Mouse (Mus musculus): ENCODE measurements around the gene Tmc8. TPM values are rescaled to one million over a fixed set of nuclear protein-coding genes. Genes with fewer than 3 reads are reported as not detected.

Gene Tmc8
- polyA plus RNA-seq, 1 experiment from 2014 or later: 6.0 TPM

- H3K4me2 ChIP-seq (ENCODE audit: low read depth, low read length): no peak within 1 kb of the TSS
- no peaks in the 10 kb centered on the region for H3K9me3 ChIP-seq (replicated peaks; ENCODE audit: control insufficient read depth, low read length)
- H3K36me3 ChIP-seq (ENCODE audit: control insufficient read depth, insufficient read depth): no peaks in the 10 kb centered on the region
- no peaks in the 10 kb centered on the region for H3K27me3 ChIP-seq (ENCODE audit: control insufficient read depth, insufficient read depth, low read length)
- H3K27ac ChIP-seq (ENCODE audit: low read length): peak within 1 kb of the TSS; percentile 36; the same call in 1 of the 2 replicates
- no peak within 1 kb of the TSS; the same call in 1 of the 2 replicates for H3K9ac ChIP-seq (ENCODE audit: low read length)
- no peak within 1 kb of the TSS for H3K4me3 ChIP-seq (ENCODE audit: low read length)
- 41% methylated on average over 9 of the region's 9 CpGs for WGBS
- no peak for ATAC-seq (replicated peaks; ENCODE audit: extremely low read depth, insufficient read depth, low FRiP score)
- H3K4me1 ChIP-seq (ENCODE audit: control insufficient read depth, insufficient read depth, low read length): peaks cover 9% of the 10 kb centered on the region
These were observed 15.8 kb downstream of the Tmc8 start, which contains the start of gene 6030468B19Rik for GRCm38 (mm10) chr11:117797511-117798159. 6030468B19Rik (plus strand) TSS chr11:117797660.

DNA sequence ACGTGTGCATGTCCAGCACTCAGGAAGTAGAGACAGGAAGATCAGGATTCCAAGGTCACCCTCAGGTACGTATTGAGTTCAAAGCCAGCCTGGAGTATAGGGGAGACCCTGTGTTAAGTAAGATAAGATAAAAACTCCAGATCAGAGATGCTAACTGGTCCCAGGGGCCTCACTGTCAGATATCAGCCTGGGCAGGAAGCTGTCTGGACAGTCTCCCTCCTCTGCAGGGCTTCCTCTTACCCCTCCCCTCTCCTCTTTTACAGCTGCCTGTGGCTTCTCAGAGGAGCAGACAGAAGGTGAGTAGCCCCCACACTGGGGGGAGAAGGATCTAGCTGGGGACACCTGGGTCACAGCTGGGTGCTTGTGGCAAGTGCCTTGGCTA, 16.3 kb downstream of the Tmc8 start:
- WGBS: 23% methylated on average over 2 of the region's 2 CpGs
- peaks cover 8% of the 10 kb centered on the region for H3K4me1 ChIP-seq (ENCODE audit: control insufficient read depth, insufficient read depth, low read length)
- H3K4me2 ChIP-seq (ENCODE audit: low read depth, low read length): no peak overlapping the region
- H3K36me3 ChIP-seq (ENCODE audit: control insufficient read depth, insufficient read depth): no peaks in the 10 kb centered on the region
- H3K9ac ChIP-seq (ENCODE audit: low read length): no peak overlapping the region
- no peaks in the 10 kb centered on the region for H3K27me3 ChIP-seq (ENCODE audit: control insufficient read depth, insufficient read depth, low read length)
- no peak overlapping the region for H3K27ac ChIP-seq (ENCODE audit: low read length)
- ATAC-seq (replicated peaks; ENCODE audit: extremely low read depth, insufficient read depth, low FRiP score): peak; percentile 35
- H3K4me3 ChIP-seq (ENCODE audit: low read length): no peak overlapping the region
- H3K9me3 ChIP-seq (replicated peaks; ENCODE audit: control insufficient read depth, low read length): no peaks in the 10 kb centered on the region

DNA sequence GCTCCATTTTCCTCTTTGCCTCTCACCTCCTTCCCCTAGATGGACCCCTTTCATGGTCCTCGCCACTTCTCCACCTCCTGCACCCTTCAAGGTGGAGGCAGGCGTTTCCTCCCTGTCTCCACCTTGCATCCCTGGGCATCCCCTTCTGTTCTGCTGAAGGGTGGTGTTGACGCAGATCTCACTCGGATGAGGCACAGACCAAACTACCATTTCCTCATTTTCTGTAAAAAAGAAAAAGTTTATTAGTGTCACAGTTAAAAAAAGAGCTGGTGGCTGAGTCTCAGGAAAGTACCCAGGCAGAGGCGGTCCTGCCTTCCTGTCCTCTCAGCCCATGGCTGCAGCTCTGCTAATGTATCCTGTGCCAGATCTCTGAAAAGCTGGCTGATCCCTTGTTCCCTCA, 17.3 kb downstream of the Tmc8 start:
- Histone ChIP-seq H3K27me3 (ENCODE audit: control insufficient read depth, insufficient read depth, low read length) (no peaks in the 10 kb centered on the region), H3K4me1 (ENCODE audit: control insufficient read depth, insufficient read depth, low read length) (peaks cover 8% of the 10 kb centered on the region), H3K4me2 (ENCODE audit: low read depth, low read length) (no peak overlapping the region), H3K27ac (ENCODE audit: low read length) (no peak overlapping the region), H3K36me3 (ENCODE audit: control insufficient read depth, insufficient read depth) (no peaks in the 10 kb centered on the region), H3K9me3 (replicated peaks; ENCODE audit: control insufficient read depth, low read length) (no peaks in the 10 kb centered on the region), H3K9ac (ENCODE audit: low read length) (no peak overlapping the region), H3K4me3 (ENCODE audit: low read length) (no peak overlapping the region)
- WGBS: 53% methylated on average over 5 of the region's 5 CpGs
- no peak for ATAC-seq (replicated peaks; ENCODE audit: extremely low read depth, insufficient read depth, low FRiP score)

DNA sequence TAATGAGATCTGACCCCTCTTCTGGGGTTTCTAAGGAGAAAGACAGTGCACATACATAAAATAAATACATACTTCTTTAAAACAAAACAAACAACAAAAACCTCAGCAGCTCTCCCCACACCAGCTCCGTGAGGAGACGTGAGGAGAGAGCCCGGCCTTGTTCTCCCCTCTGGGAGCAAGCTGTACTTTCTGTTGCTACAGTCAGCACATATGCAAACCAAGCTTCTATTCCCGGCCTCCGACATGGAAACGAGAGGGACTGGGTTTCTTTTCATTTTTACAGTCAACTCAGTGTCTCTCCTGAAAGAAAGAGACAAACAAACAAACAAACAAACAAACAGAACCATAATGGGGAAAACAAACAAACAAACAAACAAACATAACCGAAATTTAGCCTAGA, 18.2 kb downstream of the Tmc8 start:
- no peak overlapping the region for H3K4me2 ChIP-seq (ENCODE audit: low read depth, low read length)
- WGBS: 81% methylated on average over 7 of the region's 7 CpGs
- no peak overlapping the region for H3K4me3 ChIP-seq (ENCODE audit: low read length)
- H3K9ac ChIP-seq (ENCODE audit: low read length): no peak overlapping the region
- H3K4me1 ChIP-seq (ENCODE audit: control insufficient read depth, insufficient read depth, low read length): peaks cover 8% of the 10 kb centered on the region
- H3K27ac ChIP-seq (ENCODE audit: low read length): no peak overlapping the region
- no peak for ATAC-seq (replicated peaks; ENCODE audit: extremely low read depth, insufficient read depth, low FRiP score)
- no peaks in the 10 kb centered on the region for H3K36me3 ChIP-seq (ENCODE audit: control insufficient read depth, insufficient read depth)
- no peaks in the 10 kb centered on the region for H3K27me3 ChIP-seq (ENCODE audit: control insufficient read depth, insufficient read depth, low read length)
- H3K9me3 ChIP-seq (replicated peaks; ENCODE audit: control insufficient read depth, low read length): no peaks in the 10 kb centered on the region

DNA sequence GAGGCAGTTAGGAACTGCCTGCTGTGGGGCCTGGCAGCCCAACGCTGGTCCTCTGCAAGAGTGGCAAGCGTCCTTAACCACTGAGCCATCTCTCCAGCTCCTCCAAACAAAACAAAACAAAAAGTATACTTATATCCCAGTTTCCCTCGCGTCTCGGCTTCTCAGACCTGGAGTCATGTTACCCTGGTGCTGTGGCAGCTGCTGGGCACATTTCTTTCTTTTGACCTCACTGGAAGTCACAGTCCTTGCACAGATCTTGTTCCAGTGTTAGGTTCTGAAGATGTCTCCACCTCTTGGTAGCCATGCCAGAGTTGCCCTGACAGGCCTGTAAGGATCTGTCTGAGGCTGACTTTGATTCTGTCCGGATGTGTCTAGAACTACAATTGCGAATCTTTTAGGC, 19.8 kb downstream of the Tmc8 start:
- 71% methylated on average over 7 of the region's 7 CpGs for WGBS
- no peak for ATAC-seq (replicated peaks; ENCODE audit: extremely low read depth, insufficient read depth, low FRiP score)
- no peaks in the 10 kb centered on the region for H3K36me3 ChIP-seq (ENCODE audit: control insufficient read depth, insufficient read depth)
- no peak overlapping the region for H3K4me3 ChIP-seq (ENCODE audit: low read length)
- no peak overlapping the region for H3K4me2 ChIP-seq (ENCODE audit: low read depth, low read length)
- H3K9me3 ChIP-seq (replicated peaks; ENCODE audit: control insufficient read depth, low read length): no peaks in the 10 kb centered on the region
- H3K4me1 ChIP-seq (ENCODE audit: control insufficient read depth, insufficient read depth, low read length): peaks cover 8% of the 10 kb centered on the region
- H3K27ac ChIP-seq (ENCODE audit: low read length): no peak overlapping the region
- no peaks in the 10 kb centered on the region for H3K27me3 ChIP-seq (ENCODE audit: control insufficient read depth, insufficient read depth, low read length)
- H3K9ac ChIP-seq (ENCODE audit: low read length): no peak overlapping the region

DNA sequence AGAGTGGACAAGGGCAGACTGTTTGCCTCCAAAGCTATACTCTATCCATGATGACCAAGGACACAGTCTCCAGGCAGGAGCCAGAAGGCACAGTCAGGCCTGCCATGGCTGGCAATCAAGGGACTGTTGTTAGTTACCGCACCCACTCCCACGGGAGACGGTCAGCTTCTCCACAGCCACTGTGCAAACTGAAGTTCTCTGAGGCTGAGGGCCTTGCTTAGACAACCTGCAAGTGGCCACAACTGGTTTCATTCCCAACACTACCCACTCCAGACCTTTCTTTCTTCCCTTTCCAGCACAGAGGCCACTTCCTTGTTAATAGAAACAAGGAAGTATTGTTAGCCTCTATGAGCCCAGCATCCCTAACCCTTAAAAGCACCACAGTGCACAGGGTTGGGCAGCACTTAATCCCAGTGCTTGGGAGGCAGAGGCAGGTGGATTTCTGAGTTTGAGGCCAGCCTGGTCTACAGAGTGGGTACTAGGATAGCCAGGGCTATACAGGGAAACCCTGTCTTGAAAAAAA, 21.4 kb downstream of the Tmc8 start:
- no peak overlapping the region for H3K9ac ChIP-seq (ENCODE audit: low read length)
- peaks cover 4% of the 10 kb centered on the region for H3K4me1 ChIP-seq (ENCODE audit: control insufficient read depth, insufficient read depth, low read length)
- WGBS: 89% methylated on average over 3 of the region's 3 CpGs
- ATAC-seq (replicated peaks; ENCODE audit: extremely low read depth, insufficient read depth, low FRiP score): no peak
- no peak overlapping the region for H3K27ac ChIP-seq (ENCODE audit: low read length)
- H3K9me3 ChIP-seq (replicated peaks; ENCODE audit: control insufficient read depth, low read length): no peaks in the 10 kb centered on the region
- no peak overlapping the region for H3K4me3 ChIP-seq (ENCODE audit: low read length)
- no peak overlapping the region for H3K4me2 ChIP-seq (ENCODE audit: low read depth, low read length)
- H3K27me3 ChIP-seq (ENCODE audit: control insufficient read depth, insufficient read depth, low read length): no peaks in the 10 kb centered on the region
- H3K36me3 ChIP-seq (ENCODE audit: control insufficient read depth, insufficient read depth): no peaks in the 10 kb centered on the region

DNA sequence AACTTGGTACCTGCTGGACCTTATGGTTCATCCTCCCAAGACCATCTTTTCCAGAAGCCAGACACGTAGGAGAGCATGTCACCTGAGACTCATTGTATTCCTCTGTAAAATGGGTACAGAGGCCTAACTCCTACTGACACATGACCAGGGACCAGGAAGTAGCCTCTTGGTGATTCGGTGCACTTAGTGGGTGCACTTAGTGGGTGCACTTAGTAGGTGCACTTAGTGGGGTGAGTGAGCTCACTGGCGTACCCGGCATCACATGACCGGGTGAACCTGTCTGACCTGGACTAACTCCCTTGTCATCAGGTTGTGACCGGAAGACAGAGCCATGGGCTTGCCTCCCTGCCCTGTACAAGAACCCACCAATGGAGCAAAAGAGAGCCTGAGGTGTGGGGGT, 24.9 kb downstream of the Tmc8 start:
- Histone ChIP-seq H3K27me3 (ENCODE audit: control insufficient read depth, insufficient read depth, low read length) (no peaks in the 10 kb centered on the region), H3K4me3 (ENCODE audit: low read length) (no peak overlapping the region), H3K4me2 (ENCODE audit: low read depth, low read length) (no peak overlapping the region), H3K36me3 (ENCODE audit: control insufficient read depth, insufficient read depth) (no peaks in the 10 kb centered on the region), H3K27ac (ENCODE audit: low read length) (no peak overlapping the region), H3K9me3 (replicated peaks; ENCODE audit: control insufficient read depth, low read length) (no peaks in the 10 kb centered on the region), H3K4me1 (ENCODE audit: control insufficient read depth, insufficient read depth, low read length) (peaks cover 17% of the 10 kb centered on the region), H3K9ac (ENCODE audit: low read length) (no peak overlapping the region)
- WGBS: 93% methylated on average over 6 of the region's 6 CpGs
- no peak for ATAC-seq (replicated peaks; ENCODE audit: extremely low read depth, insufficient read depth, low FRiP score)

- peak within 1 kb of the TSS; percentile 85 for H3K27ac ChIP-seq (ENCODE audit: low read length)
- H3K9ac ChIP-seq (ENCODE audit: low read length): peak within 1 kb of the TSS; percentile 95
- H3K4me2 ChIP-seq (ENCODE audit: low read depth, low read length): peak within 1 kb of the TSS; percentile 79
- under 1% methylated on average over 75 of the region's 75 CpGs for WGBS
- H3K36me3 ChIP-seq (ENCODE audit: control insufficient read depth, insufficient read depth): peaks cover 12% of the 10 kb centered on the region
- H3K9me3 ChIP-seq (replicated peaks; ENCODE audit: control insufficient read depth, low read length): no peaks in the 10 kb centered on the region
- H3K4me3 ChIP-seq (ENCODE audit: low read length): peak within 1 kb of the TSS; percentile 90
- peaks cover 27% of the 10 kb centered on the region for H3K4me1 ChIP-seq (ENCODE audit: control insufficient read depth, insufficient read depth, low read length)
- H3K27me3 ChIP-seq (ENCODE audit: control insufficient read depth, insufficient read depth, low read length): no peaks in the 10 kb centered on the region
- peak; percentile 69 for ATAC-seq (replicated peaks; ENCODE audit: extremely low read depth, insufficient read depth, low FRiP score)
These were observed 27.8 kb downstream of the Tmc8 start, which contains the start of the genes Gm20708 and Syngr2 for GRCm38 (mm10) chr11:117809407-117810311. Gm20708 (plus strand) TSS chr11:117809668. Syngr2 (plus strand) TSS chr11:117809668.
